Mouse (Mus musculus) MEL (cell line): ENCODE measurements around the gene Ptms. TPM values are rescaled to one million over a fixed set of nuclear protein-coding genes. Genes with fewer than 3 reads are reported as not detected.
A peak's percentile ranks its signal among the peaks of the same experiment; 100 is the strongest.

ENCODE experiments used
- DNase-seq: peaks from one replicate; pipeline ENCODE4 v3.0.0; 2011; ENCODE audit warnings: low read depth, low spot score
- H3K27ac ChIP-seq: 2 replicates; pipeline ENCODE4 v1.5.1; 2012; ENCODE audit warnings: low read depth, mild to moderate bottlenecking, control low read depth, low read length, moderate library complexity; ENCODE audit not compliant: control insufficient read depth
- H3K27me3 ChIP-seq, 2 experiments: fragments of 150-350 bp in 1 of 2; sonication (generic) in 1 of 2; 2 replicates each; pipeline ENCODE4 v1.6.1; 2012; ENCODE audit warnings: low read length in 2 of 2, mild to moderate bottlenecking in 2 of 2, improper control_type of control experiment in 1 of 2, moderate library complexity in 1 of 2; ENCODE audit not compliant: insufficient read depth in 2 of 2, control insufficient read depth in 1 of 2
- H3K36me3 ChIP-seq, 2 experiments: 2 replicates each; pipeline ENCODE4 v1.6.1; 2012 to 2014; ENCODE audit warnings: low read length in 2 of 2, improper control_type of control experiment in 1 of 2, inconsistent platforms in 1 of 2, mild to moderate bottlenecking in 1 of 2; ENCODE audit not compliant: insufficient read depth in 2 of 2, control insufficient read depth in 1 of 2
- H3K4me1 ChIP-seq, 2 experiments: fragments of 150-350 bp in 1 of 2; sonication (generic) in 1 of 2; 2 replicates each; pipeline ENCODE4 v1.6.1; 2012; ENCODE audit warnings: low read length in 2 of 2, improper control_type of control experiment in 1 of 2, mild to moderate bottlenecking in 1 of 2; ENCODE audit not compliant: insufficient read depth in 2 of 2, control insufficient read depth in 1 of 2
- H3K4me3 ChIP-seq, 2 experiments: fragments of 150-350 bp in 1 of 2; sonication (generic) in 1 of 2; 2 replicates each; pipeline ENCODE4 v1.5.1; 2012; ENCODE audit warnings: low read depth in 2 of 2, low read length in 2 of 2, mild to moderate bottlenecking in 2 of 2, moderate library complexity in 2 of 2, control low read depth in 1 of 2, improper control_type of control experiment in 1 of 2; ENCODE audit not compliant: control insufficient read depth in 1 of 2, insufficient read depth in 1 of 2
- H3K79me2 ChIP-seq: 2 replicates; pipeline ENCODE4 v1.6.1; 2012; ENCODE audit warnings: mild to moderate bottlenecking, low read length, moderate library complexity; ENCODE audit not compliant: control insufficient read depth, poor library complexity, insufficient read depth
- H3K9ac ChIP-seq: 2 replicates; pipeline ENCODE4 v1.6.1; 2012; ENCODE audit warnings: low read depth, mild to moderate bottlenecking, control low read depth, low read length, moderate library complexity; ENCODE audit not compliant: control insufficient read depth, poor library complexity, severe bottlenecking
- H3K9me3 ChIP-seq: fragments of 150-350 bp; sonication (generic); replicated peaks from 2 replicates; pipeline ENCODE4 v1.6.1; 2012; ENCODE audit warnings: mild to moderate bottlenecking, low read length, improper control_type of control experiment, moderate library complexity; ENCODE audit not compliant: insufficient read depth
- BHLHE40 ChIP-seq: IDR thresholded peaks from 2 replicates; pipeline ENCODE4 v1.6.1; 2012; ENCODE audit warnings: low read depth, mild to moderate bottlenecking, inconsistent platforms, low read length, improper control_type of control experiment, borderline replicate concordance
- E2F4 ChIP-seq: IDR thresholded peaks from 2 replicates; pipeline ENCODE4 v1.6.1; 2011; ENCODE audit warnings: low read depth, low read length, improper control_type of control experiment, borderline replicate concordance
- GATA1 ChIP-seq: IDR thresholded peaks from 2 replicates; pipeline ENCODE4 v1.6.1; 2011; ENCODE audit warnings: low read depth, low read length, improper control_type of control experiment
- HCFC1 ChIP-seq: IDR thresholded peaks from 2 replicates; pipeline ENCODE4 v1.6.1; 2012; ENCODE audit warnings: low read depth, mild to moderate bottlenecking, inconsistent platforms, low read length, improper control_type of control experiment, moderate library complexity
- JUND ChIP-seq: IDR thresholded peaks from 2 replicates; pipeline ENCODE4 v1.6.1; 2011; ENCODE audit warnings: low read depth, mild to moderate bottlenecking, improper control_type of control experiment, low read length
- MAFK ChIP-seq: IDR thresholded peaks from 2 replicates; pipeline ENCODE4 v1.6.1; 2011; ENCODE audit warnings: low read depth, mild to moderate bottlenecking, low read length, improper control_type of control experiment, borderline replicate concordance
- MAZ ChIP-seq: IDR thresholded peaks from 2 replicates; pipeline ENCODE4 v1.6.1; 2012; ENCODE audit warnings: low read depth, mild to moderate bottlenecking, inconsistent platforms, low read length, improper control_type of control experiment
- MXI1 ChIP-seq: IDR thresholded peaks from 2 replicates; pipeline ENCODE4 v1.6.1; 2011; ENCODE audit warnings: mild to moderate bottlenecking, low read depth, low read length, improper control_type of control experiment
- MYB ChIP-seq: IDR thresholded peaks from 2 replicates; pipeline ENCODE4 v1.6.1; 2011; ENCODE audit warnings: mild to moderate bottlenecking, low read depth, low read length, improper control_type of control experiment
- MYC ChIP-seq: IDR thresholded peaks from 2 replicates; pipeline ENCODE4 v1.6.1; 2011; ENCODE audit warnings: low read depth, mild to moderate bottlenecking, low read length, improper control_type of control experiment, moderate library complexity
- NELFE ChIP-seq: IDR thresholded peaks from 2 replicates; pipeline ENCODE4 v1.6.1; 2011; ENCODE audit warnings: low read depth, low read length, improper control_type of control experiment
- POLR2A ChIP-seq, 2 experiments: IDR thresholded peaks; 2 replicates each; pipeline ENCODE4 v1.6.1; 2011 to 2012; ENCODE audit warnings: low read length in 2 of 2, mild to moderate bottlenecking in 2 of 2, control low read depth in 1 of 2, improper control_type of control experiment in 1 of 2, low read depth in 1 of 2, moderate library complexity in 1 of 2; ENCODE audit not compliant: control insufficient read depth in 1 of 2, insufficient read depth in 1 of 2, poor library complexity in 1 of 2
- POLR2AphosphoS5 ChIP-seq: IDR thresholded peaks from 2 replicates; pipeline ENCODE4 v1.6.1; 2012; ENCODE audit warnings: low read depth, borderline replicate concordance, mild to moderate bottlenecking, inconsistent platforms, low read length, moderate library complexity, mixed read lengths
- SMC3 ChIP-seq: IDR thresholded peaks from 2 replicates; pipeline ENCODE4 v1.6.1; 2011; ENCODE audit warnings: low read depth, low read length, improper control_type of control experiment
- TAL1 ChIP-seq: IDR thresholded peaks from 2 replicates; pipeline ENCODE4 v1.6.1; 2012; ENCODE audit warnings: mild to moderate bottlenecking, inconsistent platforms, low read length, moderate library complexity, mixed read lengths
- TCF12 ChIP-seq: IDR thresholded peaks from 2 replicates; pipeline ENCODE4 v1.6.1; 2014; ENCODE audit warnings: low read depth, mild to moderate bottlenecking, inconsistent platforms, low read length, improper control_type of control experiment, moderate library complexity
- UBTF ChIP-seq: IDR thresholded peaks from 2 replicates; pipeline ENCODE4 v1.6.1; 2012; ENCODE audit warnings: low read depth, mild to moderate bottlenecking, inconsistent platforms, low read length, improper control_type of control experiment, moderate library complexity, borderline replicate concordance; ENCODE audit not compliant: insufficient read depth
- USF1 ChIP-seq: IDR thresholded peaks from 2 replicates; pipeline ENCODE4 v1.6.1; 2014; ENCODE audit warnings: low read depth, mild to moderate bottlenecking, inconsistent platforms, low read length, improper control_type of control experiment, moderate library complexity
- USF2 ChIP-seq, 2 experiments: IDR thresholded peaks; 2 replicates each; pipeline ENCODE4 v1.6.1; 2011 to 2012; ENCODE audit warnings: improper control_type of control experiment in 2 of 2, low read length in 2 of 2, borderline replicate concordance in 1 of 2, inconsistent platforms in 1 of 2, low read depth in 1 of 2, mild to moderate bottlenecking in 1 of 2; ENCODE audit not compliant: insufficient read depth in 1 of 2
- ZMIZ1 ChIP-seq: IDR thresholded peaks from 2 replicates; pipeline ENCODE4 v1.6.1; 2012; ENCODE audit warnings: low read depth, mild to moderate bottlenecking, inconsistent platforms, low read length, improper control_type of control experiment, moderate library complexity
- ZNF384 ChIP-seq: IDR thresholded peaks from 2 replicates; pipeline ENCODE4 v1.6.1; 2012; ENCODE audit warnings: low read depth, mild to moderate bottlenecking, inconsistent platforms, low read length, improper control_type of control experiment
- polyA plus RNA-seq, 2 experiments: library from polyadenylated mRNA; stranded (reverse) in 1 of 2; unstranded in 1 of 2; fragments of >175 nt in 1 of 2; fragments of >200 nt in 1 of 2; gene quantifications; 2 replicates each; pipeline versions ENCODE4 v1.2.1 to v1.2.4; 2012; ENCODE audit warnings: low replicate concordance in 2 of 2, low read depth in 1 of 2; ENCODE audit not compliant: insufficient read length in 2 of 2, insufficient read depth in 1 of 2, missing spikeins in 1 of 2
- total RNA-seq: library from RNA; depleted of rRNA; stranded (reverse); fragments of 300-350 nt; gene quantifications from 2 replicates; pipeline ENCODE4 v1.2.3, GENCODE M21; 2012

The Ptms gene
- total and polyA plus RNA-seq, 3 experiments: 31.8 to 177 TPM; not detected in 1

GRCm38 (mm10) chr6:124911533-124912218, 8.2 kb downstream of the Ptms start, which contains the start of gene Lag3:
Lag3 (minus strand) TSS chr6:124911705.
- peaks cover 11 to 25% of the 10 kb centered on the region in 2 experiments for H3K4me1 ChIP-seq
- no peaks in the 10 kb centered on the region for H3K9me3 ChIP-seq
- H3K36me3 ChIP-seq: peaks cover 0 to 18% of the 10 kb centered on the region in 2 experiments; a peak in 2 of 4 replicates
- no peak within 1 kb of the TSS for H3K27ac ChIP-seq
- peak; percentile 31 for DNase-seq
- peaks cover 1% of the 10 kb centered on the region; the same call in 1 of the 2 replicates for H3K79me2 ChIP-seq
- no peak for TF ChIP-seq SMC3
- TF ChIP-seq MAFK: no peak
- TF ChIP-seq ZNF384: peak; percentile 75
- no peak for TF ChIP-seq MXI1
- TF ChIP-seq JUND: peak; percentile 79
- TF ChIP-seq ZMIZ1: no peak
- TF ChIP-seq MYC: no peak
- TF ChIP-seq USF2 (IDR thresholded peaks at IDR 0.05; ENCODE audit: borderline replicate concordance in 1 of 2, insufficient read depth in 1 of 2, low read depth in 1 of 2, low read length in 2 of 2): no peak
- TF ChIP-seq TCF12: no peak
- TF ChIP-seq POLR2AphosphoS5: no peak
- TF ChIP-seq MAZ: no peak
- no peak for TF ChIP-seq GATA1
- TF ChIP-seq BHLHE40: no peak
- TF ChIP-seq USF1: no peak
- no peak for TF ChIP-seq POLR2A (IDR thresholded peaks at IDR 0.05; ENCODE audit: control insufficient read depth in 1 of 2, insufficient read depth in 1 of 2, low read depth in 1 of 2, low read length in 2 of 2, poor library complexity in 1 of 2)
- TF ChIP-seq TAL1: no peak
- no peak for TF ChIP-seq E2F4
- peak within 1 kb of the TSS; percentile 2; the same call in 1 of the 2 replicates for H3K9ac ChIP-seq
- 0 out of 4 replicates have a peak within 1 kb of the TSS, but pooled peaks of 1 of the 2 experiments have one; percentile 12 for H3K4me3 ChIP-seq
- no peaks in the 10 kb centered on the region for H3K27me3 ChIP-seq

GRCm38 (mm10) chr6:124910032-124910431, 9.9 kb downstream of the Ptms start:
- H3K36me3 ChIP-seq: peaks cover 0 to 13% of the 10 kb centered on the region in 2 experiments; a peak in 2 of 4 replicates
- no peak overlapping the region for H3K4me3 ChIP-seq
- H3K9me3 ChIP-seq: no peaks in the 10 kb centered on the region
- peaks cover 6 to 14% of the 10 kb centered on the region in 2 experiments for H3K4me1 ChIP-seq
- TF ChIP-seq HCFC1 (no peak), E2F4 (no peak), MYB (no peak), NELFE (no peak), MYC (no peak), UBTF (no peak), POLR2AphosphoS5 (no peak), JUND (no peak)
- H3K9ac ChIP-seq: no peak overlapping the region
- no peaks in the 10 kb centered on the region for H3K27me3 ChIP-seq
- no peak overlapping the region for H3K27ac ChIP-seq
- DNase-seq: no peak
- H3K79me2 ChIP-seq: no peaks in the 10 kb centered on the region
